Mouse (Mus musculus) left cerebral cortex, adult 2 months (tissue): Measurements from ENCODE around the gene Fgfr2. TPM values are rescaled to one million over a fixed set of nuclear protein-coding genes. Genes with fewer than 3 reads are reported as not detected.

Source experiments
- DNase-seq, 2 experiments: peaks; one replicate each; pipeline ENCODE4 v3.0.0; 2021 to 2022; ENCODE audit warnings: low spot score in 2 of 2, mixed read lengths in 1 of 2; ENCODE audit errors: extremely low spot score in 1 of 2
- H3K27ac ChIP-seq: fragments of 200-600 bp; 2 replicates; pipeline ENCODE4 v1.8.1; 2022
- H3K4me3 ChIP-seq: fragments of 200-600 bp; 2 replicates; pipeline ENCODE4 v1.8.1; 2022
- CTCF ChIP-seq: fragments of 200-600 bp; IDR thresholded peaks from 2 replicates; pipeline ENCODE4 v1.8.1; 2022; ENCODE audit warnings: antibody characterized with exemption, mild to moderate bottlenecking, moderate library complexity
- intact Hi-C: fragments of 180-260 bp; cut with DNase I; formaldehyde crosslinking; loops from one replicate; pipeline ENCODE4 v1.15.1; 2025
- total RNA-seq, 2 experiments: library from RNA; stranded (reverse); gene quantifications; 2 replicates each; pipeline ENCODE4 v1.2.3; 2021

Fgfr2 gene
- total RNA-seq, 2 experiments from 2014 or later: 47.3 to 47.4 TPM

GRCm38 (mm10) chr7:132806926-132807857 is 316.0 kb downstream of the Fgfr2 start:
- 0 out of 2 replicates have a peak overlapping the region, but pooled peaks have one; percentile 7 for H3K4me3 ChIP-seq
- no peak for TF ChIP-seq CTCF
- H3K27ac ChIP-seq: peak overlapping the region; percentile 94
- intact Hi-C loops: loop anchor here (2.0 kb wide), 1 partner anchor 18 kb away; no protein-coding TSS in a partner anchor
- DNase-seq: peak in 1 of 2 experiments; percentile 61

- intact Hi-C loops: loop anchor here (2.0 kb wide), 1 partner anchor 17 kb away; no protein-coding TSS in a partner anchor
- no peak for TF ChIP-seq CTCF
- Histone ChIP-seq H3K4me3 (no peak overlapping the region), H3K27ac (peak overlapping the region; percentile 94)
- DNase-seq: peak in 1 of 2 experiments; percentile 23
These were observed 316.9 kb downstream of the Fgfr2 start for GRCm38 (mm10) chr7:132806286-132806685.

- H3K27ac ChIP-seq: no peak overlapping the region
- no peak for DNase-seq
- intact Hi-C loops: no loop called here
- no peak overlapping the region for H3K4me3 ChIP-seq
- no peak for TF ChIP-seq CTCF
These were observed 318.2 kb downstream of the Fgfr2 start for GRCm38 (mm10) chr7:132804951-132805350.

GRCm38 (mm10) chr7:132804461-132804860 is 318.7 kb downstream of the Fgfr2 start:
- DNase-seq: no peak
- Histone ChIP-seq H3K4me3 (no peak overlapping the region), H3K27ac (peak overlapping the region; percentile 64; the same call in 1 of the 2 replicates)
- intact Hi-C loops: no loop called here
- no peak for TF ChIP-seq CTCF

- intact Hi-C loops: no loop called here
These were observed 319.2 kb downstream of the Fgfr2 start for GRCm38 (mm10) chr7:132803962-132804361.

GRCm38 (mm10) chr7:132803336-132803735 is 319.8 kb downstream of the Fgfr2 start:
- peak overlapping the region; percentile 64 for H3K27ac ChIP-seq
- no peak for DNase-seq
- H3K4me3 ChIP-seq: no peak overlapping the region
- intact Hi-C loops: no loop called here
- no peak for TF ChIP-seq CTCF

More at GRCm38 (mm10) chr7:132803962-132804361, 319.2 kb downstream of the Fgfr2 start:
- Histone ChIP-seq H3K4me3 (no peak overlapping the region), H3K27ac (peak overlapping the region; percentile 64)
- TF ChIP-seq CTCF: no peak
- DNase-seq: no peak

- intact Hi-C loops: no loop called here
- TF ChIP-seq CTCF: no peak
- H3K27ac ChIP-seq: peak overlapping the region; percentile 64
- no peak for DNase-seq
- H3K4me3 ChIP-seq: no peak overlapping the region
These were observed 320.5 kb downstream of the Fgfr2 start for GRCm38 (mm10) chr7:132802691-132803090.

- DNase-seq: no peak
- H3K4me3 ChIP-seq: no peak overlapping the region
- peak overlapping the region; percentile 64 for H3K27ac ChIP-seq
- no peak; the same call in 1 of the 2 replicates for TF ChIP-seq CTCF
- intact Hi-C loops: no loop called here
These were observed 321.1 kb downstream of the Fgfr2 start for GRCm38 (mm10) chr7:132802066-132802465.

GRCm38 (mm10) chr7:132801509-132801908 is 321.6 kb downstream of the Fgfr2 start:
- DNase-seq: no peak
- Histone ChIP-seq H3K4me3 (no peak overlapping the region), H3K27ac (0 out of 2 replicates have a peak overlapping the region, but pooled peaks have one; percentile 24)
- intact Hi-C loops: no loop called here
- TF ChIP-seq CTCF: no peak

GRCm38 (mm10) chr7:132800868-132801267 is 322.3 kb downstream of the Fgfr2 start:
- TF ChIP-seq CTCF: no peak
- Histone ChIP-seq H3K27ac (0 out of 2 replicates have a peak overlapping the region, but pooled peaks have one; percentile 4), H3K4me3 (no peak overlapping the region)
- intact Hi-C loops: no loop called here
- DNase-seq: no peak

GRCm38 (mm10) chr7:132799119-132800016 is 323.8 kb downstream of the Fgfr2 start:
- intact Hi-C loops: no loop called here
- TF ChIP-seq CTCF: peak; percentile 31
- DNase-seq: no peak

More at GRCm38 (mm10) chr7:132799119-132800016, 323.8 kb downstream of the Fgfr2 start:
- no peak overlapping the region for H3K4me3 ChIP-seq
- H3K27ac ChIP-seq: peak overlapping the region; percentile 77
